ENCODE assay signal across 9 mouse cellular contexts in genomic region chr2:179877551-179878215, GRCm38 (mm10).
DNase-seq lines count a peak whose midpoint lies in the region; ATAC-seq and TF ChIP-seq lines count a peak whose summit lies in the region.
"Had no signal": no experiment of that assay in that cellular context is flagged by ENCODE, and none has a peak within 500 bp of the region (broad histone marks: within the 10 kb centered on the region; RNA-seq: fewer than 3 reads in every experiment).

No protein-coding gene starts in this region.

- 75% methylated on average over 9 of the region's 9 CpGs for WGBS in midbrain, embryonic 11.5 days
- WGBS in midbrain, embryonic 13.5 days: 64% methylated on average over 9 of the region's 9 CpGs
- WGBS in limb, embryonic 10.5 days: 76% methylated on average over 9 of the region's 9 CpGs

- H3K4me3 ChIP-seq in midbrain, embryonic 11.5 days (ENCODE audit: low read depth, low read length): no peak overlapping the region
- H3K4me3 ChIP-seq in midbrain, embryonic 13.5 days (replicated peaks): no peak overlapping the region
- no peak overlapping the region for H3K4me3 ChIP-seq in embryonic fibroblast, embryonic 13.5 days (ENCODE audit: insufficient read depth, low read length)
- H3K4me3 ChIP-seq in limb, embryonic 10.5 days: no peak overlapping the region
- H3K4me3 ChIP-seq: hindbrain, embryonic 15.5 days had no signal

- ATAC-seq in cerebellum, adult (ENCODE audit: insufficient number of reproducible peaks, low FRiP score, low TSS enrichment): no peak
- no peak for ATAC-seq in midbrain, embryonic 11.5 days (ENCODE audit: low FRiP score)
- no peak for ATAC-seq in midbrain, embryonic 13.5 days

- no peak overlapping the region for H3K9ac ChIP-seq in midbrain, embryonic 11.5 days (ENCODE audit: low read length)
- H3K9ac ChIP-seq in midbrain, embryonic 13.5 days (replicated peaks): no peak overlapping the region
- H3K9ac ChIP-seq: hindbrain, embryonic 15.5 days had no signal

- peak; percentile 37; the same call in 1 of the 2 replicates for TF ChIP-seq CTCF in embryonic fibroblast, embryonic 13.5 days (IDR thresholded peaks at IDR 0.05; ENCODE audit: borderline replicate concordance, insufficient read depth, low read length)

- H3K4me2 ChIP-seq in midbrain, embryonic 11.5 days: no peak overlapping the region
- no peak overlapping the region for H3K4me2 ChIP-seq in midbrain, embryonic 13.5 days (replicated peaks)
- H3K4me2 ChIP-seq: hindbrain, embryonic 15.5 days had no signal

- no peak for TF ChIP-seq POLR2A in embryonic fibroblast, embryonic 13.5 days (IDR thresholded peaks at IDR 0.05; ENCODE audit: low read depth, low read length)

- no peak overlapping the region for H3K27ac ChIP-seq in midbrain, embryonic 11.5 days (ENCODE audit: low read depth, low read length)
- no peak overlapping the region for H3K27ac ChIP-seq in midbrain, embryonic 13.5 days
- H3K27ac ChIP-seq in embryonic fibroblast, embryonic 13.5 days (ENCODE audit: insufficient read depth, low read length): no peak overlapping the region
- H3K27ac ChIP-seq in limb, embryonic 10.5 days: no peak overlapping the region
- H3K27ac ChIP-seq: hindbrain, embryonic 15.5 days had no signal

- peak; percentile 39 to 63 for DNase-seq in cerebellum, adult 18-20 months
- DNase-seq in midbrain, embryonic 11.5 days (ENCODE audit: low spot score, missing footprints): peak; percentile 94
- peak; percentile 17 for DNase-seq in adrenal gland, adult 8-10 months
- peak; percentile 61 for DNase-seq in limb, embryonic 10.5 days (ENCODE audit: low spot score)
- peak; percentile 38 for DNase-seq in thymus, postnatal 25 days

- H3K9me3 ChIP-seq in midbrain, embryonic 11.5 days (ENCODE audit: control insufficient read depth, low read length): no peaks in the 10 kb centered on the region
- H3K9me3 ChIP-seq in midbrain, embryonic 13.5 days: no peaks in the 10 kb centered on the region
- H3K9me3 ChIP-seq in limb, embryonic 10.5 days (replicated peaks): no peaks in the 10 kb centered on the region
- H3K9me3 ChIP-seq: hindbrain, embryonic 15.5 days had no signal

- H3K27me3 ChIP-seq in midbrain, embryonic 11.5 days (ENCODE audit: control insufficient read depth, insufficient read depth, low read length): 0 out of 2 replicates have a peak, but pooled peaks cover 3% of the 10 kb centered on the region
- H3K27me3 ChIP-seq in midbrain, embryonic 13.5 days: no peaks in the 10 kb centered on the region
- no peaks in the 10 kb centered on the region for H3K27me3 ChIP-seq in limb, embryonic 10.5 days (ENCODE audit: low read depth, poor library complexity, severe bottlenecking)
- H3K27me3 ChIP-seq: hindbrain, embryonic 15.5 days had no signal

- H3K4me1 ChIP-seq in midbrain, embryonic 11.5 days (ENCODE audit: control insufficient read depth, insufficient read depth, low read length): no peaks in the 10 kb centered on the region
- no peaks in the 10 kb centered on the region for H3K4me1 ChIP-seq in midbrain, embryonic 13.5 days (replicated peaks)
- no peaks in the 10 kb centered on the region for H3K4me1 ChIP-seq in embryonic fibroblast, embryonic 13.5 days (ENCODE audit: control insufficient read depth, insufficient read depth, low read length)
- H3K4me1 ChIP-seq in limb, embryonic 10.5 days: 0 out of 2 replicates have a peak, but pooled peaks cover 4% of the 10 kb centered on the region
- H3K4me1 ChIP-seq: hindbrain, embryonic 15.5 days had no signal

- H3K36me3 ChIP-seq in midbrain, embryonic 11.5 days (ENCODE audit: control insufficient read depth, insufficient read depth, low read length): no peaks in the 10 kb centered on the region
- H3K36me3 ChIP-seq in midbrain, embryonic 13.5 days: peaks cover 1% of the 10 kb centered on the region; the same call in 1 of the 2 replicates
- H3K36me3 ChIP-seq in limb, embryonic 10.5 days: no peaks in the 10 kb centered on the region
- H3K36me3 ChIP-seq: hindbrain, embryonic 15.5 days had no signal

Comparison
In these comparisons a context has a peak if more than half of its experiments do, and no peak if none do; other contexts are left out.
1. DNase-seq: peak in every context shown above with its lines; median percentile 94 in midbrain, embryonic 11.5 days; 61 in limb, embryonic 10.5 days; 51 in cerebellum, adult 18-20 months; 38 in thymus, postnatal 25 days; 17 in adrenal gland, adult 8-10 months.